Mouse (Mus musculus): ENCODE results near the gene Fam166a.

- TF ChIP-seq CTCF (IDR thresholded peaks at IDR 0.05; ENCODE audit: borderline replicate concordance, insufficient read depth, low read depth, low read length) (no peak), POLR2A (IDR thresholded peaks at IDR 0.05; ENCODE audit: borderline replicate concordance, insufficient read depth, low read length) (no peak)
Observed at GRCm38 (mm10) chr2:25194486-25195171, 23.9 kb upstream of the Fam166a start.
